Mouse (Mus musculus): Measurements from ENCODE around the gene Usp28.

- TF ChIP-seq CTCF (IDR thresholded peaks at IDR 0.05; ENCODE audit: extremely low read depth, insufficient read length, insufficient replicate concordance, low read depth, low read length) (no peak), POLR2A (IDR thresholded peaks at IDR 0.05; ENCODE audit: low read depth, low read length) (no peak)
Observed at GRCm38 (mm10) chr9:48961314-48961713, 23.9 kb upstream of the Usp28 start.
